Mouse (Mus musculus) lung, adult 2 months (tissue): ENCODE results near the gene Usp32.

Experiments
- CTCF ChIP-seq: fragments of 200-500 bp; IDR thresholded peaks from 2 replicates; pipeline ENCODE4 v1.5.1; 2011; ENCODE audit warnings: mild to moderate bottlenecking, low read length, control low read depth; ENCODE audit not compliant: insufficient read depth
- POLR2A ChIP-seq: fragments of 200-500 bp; IDR thresholded peaks from 2 replicates; pipeline ENCODE4 v1.6.1; 2011; ENCODE audit warnings: low read depth, mild to moderate bottlenecking, control low read depth, low read length, borderline replicate concordance; ENCODE audit errors: extremely low read depth

GRCm38 (mm10) chr11:84947206-84947605 lies 192.8 kb downstream of the Usp32 start:
- TF ChIP-seq POLR2A, result no peak
- no peak for TF ChIP-seq CTCF
